ENCODE assay signal across 18 mouse cellular contexts in the genomic region with DNA sequence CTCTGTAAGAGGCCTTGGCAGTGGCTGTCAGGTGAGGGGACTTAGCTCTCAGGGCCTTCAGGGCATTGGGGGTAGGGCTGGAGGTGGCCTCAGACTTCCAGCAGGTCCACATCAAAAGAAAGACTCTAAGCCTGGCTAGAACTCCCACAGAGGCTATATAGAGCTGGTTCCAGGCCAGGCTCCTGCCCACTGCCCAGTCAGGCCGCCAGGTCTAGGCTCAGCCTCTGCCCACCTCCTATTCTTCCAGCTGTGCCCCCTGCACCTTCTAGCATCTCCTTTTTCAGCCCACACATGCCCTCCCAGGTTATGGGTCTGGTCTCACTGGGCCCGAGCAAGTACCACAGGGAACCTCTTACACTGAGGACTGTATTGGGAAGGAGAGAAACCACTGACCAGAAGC. TPM values are rescaled to one million over a fixed set of nuclear protein-coding genes. Genes with fewer than 3 reads are reported as not detected.
DNase-seq lines count a peak whose midpoint lies in the region; ATAC-seq and TF ChIP-seq lines count a peak whose summit lies in the region.
"Had no signal": no experiment of that assay in that cellular context is flagged by ENCODE, and none has a peak within 500 bp of the region (broad histone marks: within the 10 kb centered on the region; RNA-seq: fewer than 3 reads in every experiment).

No protein-coding gene starts in this region.

- H3K4me2 ChIP-seq in neural tube, embryonic 11.5 days (ENCODE audit: low read depth) = no peak overlapping the region
- H3K4me2 ChIP-seq in forebrain, postnatal 0 days (ENCODE audit: low read depth) = no peak overlapping the region
- no peak overlapping the region for H3K4me2 ChIP-seq in midbrain, embryonic 15.5 days
- H3K4me2 ChIP-seq: heart, embryonic 12.5 days had no signal

- no peak for ATAC-seq in neural tube, embryonic 11.5 days (ENCODE audit: insufficient read depth, low FRiP score, low TSS enrichment)
- ATAC-seq in forebrain, postnatal 0 days = no peak
- no peak for ATAC-seq in midbrain, embryonic 15.5 days (replicated peaks)
- ATAC-seq: CD4-positive, CD25-positive, alpha-beta regulatory T cell, adult 4 months had no signal

- no peak for DNase-seq in neural tube, embryonic 11.5 days (ENCODE audit: low spot score)
- no peak for DNase-seq in neural tube, embryonic 10.5 days (ENCODE audit: extremely low spot score, low spot score)
- no peak for DNase-seq in forebrain, postnatal 0 days
- DNase-seq in B cell, adult 2 months = no peak
- DNase-seq in right cerebral cortex, adult 2 months (ENCODE audit: low spot score in 2 of 2) = no peak
- DNase-seq in adrenal gland, postnatal 10 days = no peak
- DNase-seq: cerebellum, adult 8-10 months; gastrocnemius, adult 2 months; kidney, adult 2 months; liver; lung, adult 2 months had no signal

- no peak for TF ChIP-seq CTCF in forebrain, postnatal 0 days (IDR thresholded peaks at IDR 0.05; ENCODE audit: low read depth)

- peaks cover 53% of the 10 kb centered on the region for H3K4me1 ChIP-seq in neural tube, embryonic 11.5 days (ENCODE audit: control insufficient read depth, insufficient read depth, low read length)
- H3K4me1 ChIP-seq in forebrain, postnatal 0 days (ENCODE audit: insufficient read depth) = peaks cover 71% of the 10 kb centered on the region
- H3K4me1 ChIP-seq in midbrain, embryonic 15.5 days = peaks cover 59% of the 10 kb centered on the region
- H3K4me1 ChIP-seq: heart, embryonic 12.5 days had no signal

- peak overlapping the region; percentile 80 for H3K27ac ChIP-seq in neural tube, embryonic 11.5 days (ENCODE audit: low read depth, low read length)
- H3K27ac ChIP-seq in forebrain, postnatal 0 days (ENCODE audit: low read depth, low read length) = peak overlapping the region; percentile 95
- peak overlapping the region; percentile 92 for H3K27ac ChIP-seq in midbrain, embryonic 15.5 days
- H3K27ac ChIP-seq: gastrocnemius, adult 2 months had no signal

- no peaks in the 10 kb centered on the region for H3K9me3 ChIP-seq in neural tube, embryonic 11.5 days (ENCODE audit: control insufficient read depth, low read length)
- H3K9me3 ChIP-seq in forebrain, postnatal 0 days (ENCODE audit: low read length) = no peaks in the 10 kb centered on the region
- H3K9me3 ChIP-seq in midbrain, embryonic 15.5 days = no peaks in the 10 kb centered on the region
- H3K9me3 ChIP-seq: heart, embryonic 12.5 days had no signal

- H3K9ac ChIP-seq in neural tube, embryonic 11.5 days (ENCODE audit: low read length) = no peak overlapping the region
- H3K9ac ChIP-seq in forebrain, postnatal 0 days = peak overlapping the region; percentile 40
- no peak overlapping the region for H3K9ac ChIP-seq in midbrain, embryonic 15.5 days
- H3K9ac ChIP-seq: heart, embryonic 12.5 days had no signal

- H3K4me3 ChIP-seq in neural tube, embryonic 11.5 days (ENCODE audit: low read depth, low read length) = no peak overlapping the region
- no peak overlapping the region for H3K4me3 ChIP-seq in forebrain, postnatal 0 days (ENCODE audit: low read depth, low read length)
- no peak overlapping the region for H3K4me3 ChIP-seq in midbrain, embryonic 15.5 days
- H3K4me3 ChIP-seq: gastrocnemius, adult 2 months; heart, embryonic 12.5 days had no signal

- H3K36me3 ChIP-seq in neural tube, embryonic 11.5 days (ENCODE audit: control insufficient read depth, insufficient read depth, low read length) = 0 out of 2 replicates have a peak, but pooled peaks cover 6% of the 10 kb centered on the region
- peaks cover 86% of the 10 kb centered on the region for H3K36me3 ChIP-seq in forebrain, postnatal 0 days (ENCODE audit: insufficient read depth)
- H3K36me3 ChIP-seq in midbrain, embryonic 15.5 days (replicated peaks) = 0 out of 2 replicates have a peak, but pooled peaks cover 3% of the 10 kb centered on the region
- H3K36me3 ChIP-seq: heart, embryonic 12.5 days had no signal

- 61% methylated on average over 2 of the region's 2 CpGs for WGBS in neural tube, embryonic 11.5 days
- 47% methylated on average over 2 of the region's 2 CpGs for WGBS in forebrain, postnatal 0 days
- 47% methylated on average over 2 of the region's 2 CpGs for WGBS in midbrain, embryonic 15.5 days

- H3K27me3 ChIP-seq in neural tube, embryonic 11.5 days (ENCODE audit: control insufficient read depth, insufficient read depth, low read length) = peaks cover 12% of the 10 kb centered on the region
- H3K27me3 ChIP-seq in forebrain, postnatal 0 days (ENCODE audit: insufficient read depth, low read length) = no peaks in the 10 kb centered on the region
- no peaks in the 10 kb centered on the region for H3K27me3 ChIP-seq in midbrain, embryonic 15.5 days (replicated peaks)

RNA-seq across cellular contexts. Expression of a gene that starts 29.6 kb away (rescaled TPM):
- polyA plus RNA-seq in neural tube, embryonic 11.5 days (2014; fragmentation: Nextera tagmentation; extraction: Ambion mirVana) = 0.27 and 1.2 TPM in 2 replicates
- total RNA-seq in forebrain, postnatal 0 days (2014; rRNA removed) = 0.19 TPM in 1 of 2 replicates, not detected in the other
- 0.21 and 0.25 TPM in 2 replicates for polyA plus RNA-seq in forebrain, postnatal 0 days (2015; fragmentation: Nextera tagmentation; extraction: Ambion mirVana)
- 0.14 TPM in 2 replicates for polyA plus RNA-seq in midbrain, embryonic 15.5 days (2015; fragmentation: Nextera tagmentation; extraction: Ambion mirVana)
- 1 to 10 TPM; 1.9 to 2.1 TPM for total RNA-seq in adrenal gland, postnatal 10 days (2021)
- total RNA-seq: gastrocnemius, adult 2 months; hematopoietic stem cell, adult 5-6 weeks; left cerebral cortex, adult 8-10 months; megakaryocyte, adult 5-6 weeks; neutrophil, adult 5-6 weeks had no signal
- polyA plus RNA-seq: CD4-positive, CD25-positive, alpha-beta regulatory T cell, adult 4 months had no signal
